Mouse (Mus musculus) ovary, postnatal 36 days (tissue): Measurements from ENCODE around the gene Irf6.

Source experiments
- DNase-seq: peaks from one replicate; pipeline ENCODE4 v3.0.0; 2022; ENCODE audit warnings: low spot score, mixed read lengths

Gene Irf6

DNA sequence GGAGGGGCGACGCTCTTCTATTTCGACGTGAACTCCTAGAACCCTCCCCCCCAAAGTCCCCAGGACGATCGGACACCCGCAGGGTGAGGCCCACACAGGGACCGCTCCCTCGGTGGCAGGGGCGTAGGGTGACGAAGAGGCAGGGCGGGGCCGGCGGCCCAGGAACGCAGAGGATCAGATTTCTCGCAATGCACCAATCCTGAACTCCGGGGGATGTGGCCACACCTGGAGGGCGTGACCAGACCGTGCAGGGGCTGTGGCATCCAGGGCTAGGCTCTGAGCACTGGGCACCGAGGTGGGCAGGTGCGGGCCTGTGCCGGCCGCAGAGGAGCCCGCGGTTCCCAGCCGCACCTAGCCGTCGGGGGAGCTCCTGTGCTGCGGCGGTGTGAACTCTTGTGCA, at the start of gene Irf6:
Gene Irf6, plus strand, starts transcription at position 240 of the 400 bp plus-strand sequence.
- peak; percentile 81 for DNase-seq

DNA sequence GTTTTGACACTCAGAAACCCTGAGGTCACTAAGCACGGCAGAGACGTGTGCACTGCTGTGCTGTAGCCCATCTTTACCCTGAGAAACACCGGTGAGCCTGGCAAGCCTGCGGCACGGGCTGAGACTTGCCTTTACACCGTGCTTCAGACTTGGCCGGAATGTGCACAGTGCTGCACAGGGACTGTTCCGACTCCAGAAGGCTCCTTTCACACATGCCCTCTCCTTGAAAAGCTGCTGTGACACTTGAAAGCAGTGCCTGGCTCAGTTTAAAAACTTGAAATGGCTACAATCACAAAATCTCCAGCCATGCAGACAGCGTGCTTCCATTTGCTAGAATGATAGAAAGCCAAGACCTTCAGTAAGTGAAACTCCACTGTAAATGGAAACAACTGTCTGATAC, 40.8 kb upstream of the Irf6 start:
- no peak for DNase-seq

DNA sequence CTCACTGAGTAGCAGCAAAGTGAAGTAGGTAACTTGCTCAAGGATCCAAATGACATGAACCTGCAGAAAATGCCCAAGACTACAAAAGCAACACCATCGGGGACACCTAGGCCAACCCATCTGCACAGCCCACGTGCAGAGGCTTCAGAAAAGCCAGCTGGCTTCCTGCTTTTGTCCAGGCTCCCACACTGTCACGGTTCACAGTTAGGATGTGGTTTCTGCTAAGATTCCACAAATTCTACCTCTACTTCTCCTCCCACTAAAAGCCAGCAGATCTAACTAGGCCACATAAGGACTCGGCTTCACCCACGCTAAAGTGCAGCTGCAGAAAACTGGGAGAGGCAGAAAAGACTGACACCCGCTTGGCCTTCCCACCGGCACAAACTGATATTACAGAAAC, 30.1 kb upstream of the Irf6 start:
- DNase-seq: no peak

DNA sequence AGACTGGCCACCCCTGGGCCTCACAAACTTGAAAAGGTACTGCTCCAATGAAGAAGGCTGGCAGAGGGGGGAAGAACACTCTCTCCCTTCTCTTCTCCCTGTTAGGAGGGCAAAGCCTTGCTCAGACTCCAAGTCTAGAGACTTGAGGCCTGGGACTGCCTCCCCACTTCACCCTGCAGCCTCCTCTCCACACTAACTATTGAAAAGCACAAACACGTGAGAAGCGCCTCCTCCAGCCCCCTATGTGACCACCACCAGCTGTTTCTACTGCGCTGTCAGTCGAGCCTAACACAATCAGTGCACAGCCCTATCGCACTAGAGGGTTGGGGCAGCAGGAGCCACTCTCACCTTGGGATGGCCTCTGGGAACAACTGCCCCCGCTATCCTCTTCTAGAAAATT, 29.6 kb upstream of the Irf6 start:
- DNase-seq: no peak

DNA sequence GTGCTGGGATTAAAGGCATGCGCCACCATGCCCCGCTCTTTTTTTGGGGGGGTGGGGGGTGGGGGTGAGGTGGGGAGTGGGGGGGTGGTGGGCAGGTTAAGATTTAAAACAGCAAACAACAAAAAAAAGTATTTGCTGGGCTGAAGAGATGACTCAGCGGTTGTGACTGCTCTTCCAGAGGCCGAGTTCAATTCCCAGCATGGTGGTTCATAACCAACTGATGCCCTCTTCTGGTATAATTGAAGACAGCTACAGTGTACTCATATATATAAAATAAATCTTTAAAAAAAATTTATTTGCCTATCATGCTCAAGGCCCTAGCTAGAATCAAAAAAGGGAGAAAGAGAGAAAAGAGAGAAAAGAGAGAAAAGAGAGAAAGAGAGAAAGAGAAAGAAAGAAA, 27.1 kb upstream of the Irf6 start:
- no peak for DNase-seq

DNA sequence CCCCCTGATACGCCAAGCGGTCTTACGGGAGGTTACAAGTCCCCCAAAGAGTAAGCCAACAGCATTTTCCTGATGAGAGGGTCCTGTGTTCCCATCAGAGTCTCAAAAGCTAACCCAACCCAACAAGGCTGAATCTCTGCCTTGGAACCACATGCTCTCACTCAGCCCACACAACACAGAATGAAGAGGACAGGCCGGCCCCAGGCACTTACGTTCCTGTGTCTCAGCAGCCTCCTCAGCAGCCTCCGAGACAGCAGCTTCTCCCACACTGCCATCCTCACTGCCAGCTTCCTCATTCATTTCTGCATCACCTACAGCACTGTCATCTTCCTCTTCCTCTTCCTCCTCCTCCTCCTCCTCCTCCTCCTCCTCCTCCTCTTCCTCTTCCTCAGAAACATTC, 24.9 kb upstream of the Irf6 start:
- DNase-seq: no peak

DNA sequence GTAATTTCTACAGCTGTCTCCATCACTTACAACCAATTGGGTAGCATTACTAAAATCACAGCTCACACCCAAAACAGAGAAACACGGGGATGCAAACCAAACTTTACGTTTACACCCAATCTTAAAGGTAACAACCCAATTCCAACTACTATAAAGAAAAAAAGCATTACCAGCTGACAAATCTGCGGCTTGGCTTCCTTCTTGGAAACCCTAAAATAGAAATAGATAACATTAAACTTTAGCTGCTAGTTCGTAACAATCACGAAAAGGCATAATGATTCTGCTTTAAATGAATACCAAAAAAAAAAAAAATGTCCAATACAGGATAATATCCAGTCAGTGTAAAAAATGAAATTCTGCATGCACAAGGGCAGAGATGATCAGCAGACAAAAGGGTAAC, 23.6 kb upstream of the Irf6 start:
- no peak for DNase-seq

DNA sequence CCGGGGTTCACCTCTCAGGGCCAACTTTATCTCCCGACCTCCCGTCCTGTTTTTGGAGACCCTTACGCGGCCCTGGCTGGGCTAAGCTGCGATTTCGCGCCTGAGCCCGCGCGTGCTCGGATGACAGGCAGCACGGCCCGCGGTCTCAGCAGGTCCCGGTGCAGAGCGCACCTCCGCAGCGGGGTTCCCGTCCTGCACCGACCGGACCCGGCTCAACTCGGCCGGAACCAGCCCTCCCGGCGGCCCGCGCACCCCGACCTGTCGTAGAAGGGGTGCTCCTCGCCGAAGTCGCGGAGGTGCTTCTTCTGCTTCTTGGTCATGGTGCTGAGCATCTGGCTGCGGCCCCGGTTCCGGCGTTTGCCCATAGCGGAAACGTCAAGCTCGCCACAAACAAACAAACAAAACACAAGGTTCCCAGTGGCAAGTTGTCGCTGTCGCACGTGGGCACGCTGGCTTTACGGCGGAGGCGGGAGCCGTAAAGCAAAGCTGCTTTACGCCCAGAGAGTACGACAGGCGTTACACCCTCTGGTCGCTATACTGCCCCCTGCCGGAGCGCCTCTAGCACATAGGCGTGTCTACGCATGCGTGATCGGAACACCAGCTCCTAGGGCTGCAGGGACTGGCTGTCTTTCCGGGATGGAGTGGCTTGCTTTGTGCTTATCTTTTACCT, 23.0 kb upstream of the Irf6 start, which contains the start of gene Diexf:
Gene Diexf, minus strand, starts transcription at position 487 of the 670 bp plus-strand sequence.
- DNase-seq: peak; percentile 96

DNA sequence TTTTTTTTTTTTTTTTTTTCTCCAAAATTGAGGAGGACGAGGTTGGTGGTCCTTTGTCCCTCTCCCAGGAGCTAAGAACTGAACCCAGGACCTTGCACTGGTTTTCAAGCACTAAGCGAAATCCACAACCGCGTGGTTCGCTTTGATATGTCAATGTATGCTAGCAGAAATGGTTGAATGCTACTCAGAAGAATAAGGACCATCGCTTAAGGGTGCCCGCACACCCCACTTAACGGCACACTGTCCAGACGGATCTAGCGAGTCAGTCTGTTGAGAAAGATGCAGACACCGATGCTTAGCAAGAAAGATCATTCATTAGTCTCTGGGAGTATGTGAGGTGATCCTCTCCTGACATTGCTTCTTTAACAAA, 22.5 kb upstream of the Irf6 start:
- no peak for DNase-seq

DNA sequence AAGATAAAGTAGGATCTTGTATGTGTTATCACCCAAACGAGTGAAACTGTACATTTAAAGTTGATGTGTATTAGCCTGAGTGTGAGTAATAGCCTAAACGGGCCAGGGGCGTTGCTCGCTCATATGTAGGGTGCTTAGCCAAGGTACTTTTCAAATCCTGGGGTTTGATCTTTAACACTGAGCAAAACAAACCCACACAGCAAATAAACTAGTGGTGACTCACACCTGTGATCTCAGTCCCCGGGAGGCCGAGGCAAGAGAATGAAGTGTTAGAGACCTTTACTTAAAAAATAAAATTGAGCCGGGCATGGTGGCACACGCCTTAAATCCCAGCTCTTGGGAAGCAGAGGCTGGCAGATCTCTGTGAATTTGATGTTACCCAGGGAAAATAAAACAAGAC, 22.1 kb upstream of the Irf6 start:
- no peak for DNase-seq

DNA sequence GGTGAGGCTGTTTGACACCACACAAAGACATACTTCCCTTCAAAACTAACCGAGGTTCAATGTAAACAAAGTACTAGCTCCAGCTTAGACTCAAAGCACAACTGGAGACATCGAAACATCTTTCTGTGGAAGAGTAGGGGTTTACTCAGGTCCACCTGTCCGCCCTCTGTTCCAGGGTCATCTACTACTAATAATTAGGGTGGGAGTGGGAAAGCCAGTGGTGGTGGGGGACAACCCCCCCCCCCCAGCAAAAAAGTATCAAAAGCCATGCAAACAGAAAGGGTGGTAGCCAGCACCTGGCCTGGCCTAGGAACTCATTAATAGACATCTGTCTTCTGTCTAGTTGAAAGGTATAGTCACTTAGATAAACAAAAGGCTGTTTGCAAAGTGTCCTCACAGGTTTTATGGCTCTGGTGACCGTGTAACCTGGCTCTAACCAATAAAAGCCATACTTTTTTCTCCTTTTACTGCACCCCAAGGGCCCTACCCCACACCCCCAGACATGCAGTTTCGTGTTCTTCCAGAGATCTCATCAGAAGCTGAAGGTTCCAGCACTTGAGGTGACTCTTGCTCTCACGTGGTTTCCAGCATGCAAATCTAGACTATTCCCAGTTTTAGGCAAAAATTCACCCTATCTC, 21.5 kb upstream of the Irf6 start:
- no peak for DNase-seq

DNA sequence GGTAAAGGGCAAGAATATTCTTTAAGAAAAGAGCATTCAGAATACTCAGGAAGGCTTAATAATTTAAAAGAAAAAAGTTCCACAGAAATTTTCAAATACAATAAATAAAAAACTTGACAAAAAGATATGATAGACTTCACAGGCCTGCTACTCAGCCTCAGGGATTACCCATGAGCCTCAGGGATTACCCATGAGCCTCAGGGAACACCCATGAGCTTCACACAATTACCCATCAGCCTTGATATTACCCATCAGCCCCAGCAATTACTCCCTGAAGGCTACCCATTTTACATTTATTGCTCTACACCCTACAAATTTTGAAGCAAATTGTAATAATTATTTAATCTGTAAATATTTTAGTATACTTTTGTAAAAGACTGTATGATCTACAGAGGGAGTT, 20.5 kb upstream of the Irf6 start:
- DNase-seq: no peak

DNA sequence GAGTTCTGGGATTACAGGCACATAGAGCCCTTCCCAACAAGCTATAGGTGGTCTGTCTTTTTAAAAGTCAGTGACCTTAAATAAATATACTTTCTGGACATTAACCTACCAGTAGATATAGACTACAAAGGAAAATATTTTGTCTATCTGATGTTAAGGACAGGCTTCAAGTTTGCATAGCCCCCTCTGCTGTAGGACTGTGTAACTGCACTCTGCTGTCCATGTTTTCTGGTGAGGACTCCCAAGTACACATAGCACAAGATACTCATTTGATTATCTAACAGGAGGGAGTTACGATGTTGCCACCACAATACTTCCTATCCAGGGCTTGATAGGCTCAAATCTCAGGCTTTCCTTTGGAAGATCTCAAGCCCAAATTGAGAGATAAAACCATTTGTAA, 19.2 kb upstream of the Irf6 start:
- DNase-seq: no peak

DNA sequence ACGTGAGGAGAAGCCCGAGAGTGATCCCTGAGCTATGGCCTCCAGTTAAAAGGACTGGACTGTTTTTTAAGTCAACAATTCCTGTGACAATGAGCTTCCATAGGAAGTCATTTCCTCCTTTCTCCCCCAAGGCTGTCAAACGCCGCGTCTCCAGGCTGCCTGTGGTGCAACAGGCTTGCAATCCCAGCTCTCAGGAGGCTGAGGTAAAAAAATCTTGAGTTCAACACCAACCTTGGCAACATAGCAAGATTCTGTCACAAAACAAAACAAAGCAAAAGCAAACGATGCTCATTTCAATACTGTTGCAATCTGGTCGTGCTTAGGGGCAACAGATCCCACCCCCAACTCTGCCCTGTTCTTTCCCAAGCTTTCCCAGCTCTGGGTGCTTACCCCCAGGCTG, 14.8 kb upstream of the Irf6 start:
- DNase-seq: no peak

DNA sequence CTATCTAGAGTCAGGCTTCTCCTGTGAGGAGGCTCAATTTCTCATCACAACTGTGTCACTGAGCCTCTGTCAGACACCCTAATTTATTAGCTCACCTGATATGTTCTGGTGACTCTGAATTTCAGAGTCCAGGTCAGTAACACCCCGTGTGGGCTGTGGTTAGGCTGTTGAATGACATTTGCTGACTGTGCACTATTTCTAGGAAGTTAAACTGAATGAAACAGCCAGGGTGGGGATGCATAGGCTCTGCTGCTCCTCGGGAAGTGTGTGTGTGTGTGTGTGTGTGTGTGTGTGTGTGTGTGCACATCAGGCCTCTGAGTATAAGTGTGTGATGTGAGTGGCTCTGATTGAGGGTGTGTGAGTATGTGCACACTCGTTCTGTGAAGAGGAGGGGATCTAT, 14.2 kb upstream of the Irf6 start:
- no peak for DNase-seq

DNA sequence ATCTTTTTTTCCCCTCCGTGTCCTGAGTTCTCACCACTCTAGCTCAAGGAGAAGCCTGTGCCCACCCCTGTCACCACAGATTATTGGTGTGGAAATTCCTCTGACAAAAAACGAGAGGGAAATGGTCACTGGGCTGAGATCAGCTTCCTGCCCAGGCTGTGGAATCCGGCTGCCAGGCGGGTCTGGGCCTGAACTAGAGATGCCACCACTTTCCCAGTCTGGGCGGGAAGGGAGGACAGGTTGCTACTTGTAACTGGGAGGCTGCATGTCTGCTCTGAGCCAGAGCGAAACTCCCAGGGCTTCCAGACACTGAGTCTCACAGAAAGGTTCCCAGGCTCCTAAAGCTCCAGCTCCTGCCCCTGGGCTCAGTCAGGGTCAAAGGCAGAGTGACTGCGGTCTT, 11.8 kb upstream of the Irf6 start:
- DNase-seq: no peak

DNA sequence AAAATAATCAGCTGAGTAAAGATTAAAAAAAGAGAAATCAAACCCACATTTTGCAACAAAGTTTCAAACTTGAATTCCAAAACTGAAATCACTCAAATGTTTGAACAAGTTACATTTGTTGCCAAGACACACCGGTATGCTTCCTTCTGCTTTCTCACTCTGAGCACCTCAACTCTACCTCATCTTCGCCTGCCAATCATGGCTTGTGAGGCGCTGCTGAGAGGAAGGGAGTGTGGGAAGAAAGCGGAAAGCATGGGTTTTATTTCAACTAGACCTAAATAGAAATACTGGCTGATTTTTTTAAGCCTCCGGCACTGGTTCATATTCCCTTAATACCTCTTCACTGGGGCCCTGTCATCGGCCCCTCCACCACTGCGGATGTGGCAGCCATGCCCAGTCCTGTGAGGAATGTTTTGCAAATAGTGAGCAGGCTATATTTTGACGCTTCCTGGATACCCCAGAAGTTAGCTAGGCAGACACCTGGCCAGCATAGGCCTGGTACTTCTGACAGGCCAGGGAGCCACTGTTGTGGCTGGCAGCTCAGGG, 10.3 kb upstream of the Irf6 start:
- DNase-seq: no peak

DNA sequence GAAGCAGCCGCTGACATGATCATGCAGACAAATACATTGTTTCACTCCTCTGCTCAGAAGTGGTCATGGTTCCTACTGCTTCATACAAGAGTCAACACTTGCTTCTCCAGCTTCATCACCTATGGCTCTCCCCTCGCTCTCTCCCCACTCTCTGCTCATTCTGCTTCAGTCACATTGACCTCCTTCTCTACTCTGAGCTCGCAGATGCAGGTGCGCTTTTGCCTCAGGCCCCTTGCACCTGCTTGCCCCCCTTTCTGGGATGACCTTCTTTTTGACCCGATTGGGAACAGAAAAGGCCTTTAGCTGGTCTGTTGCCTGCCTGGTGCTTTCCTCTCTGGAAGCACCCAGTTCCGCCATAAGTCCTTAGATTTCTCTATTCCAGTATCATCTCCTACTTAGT, 8.4 kb upstream of the Irf6 start:
- DNase-seq: no peak

DNA sequence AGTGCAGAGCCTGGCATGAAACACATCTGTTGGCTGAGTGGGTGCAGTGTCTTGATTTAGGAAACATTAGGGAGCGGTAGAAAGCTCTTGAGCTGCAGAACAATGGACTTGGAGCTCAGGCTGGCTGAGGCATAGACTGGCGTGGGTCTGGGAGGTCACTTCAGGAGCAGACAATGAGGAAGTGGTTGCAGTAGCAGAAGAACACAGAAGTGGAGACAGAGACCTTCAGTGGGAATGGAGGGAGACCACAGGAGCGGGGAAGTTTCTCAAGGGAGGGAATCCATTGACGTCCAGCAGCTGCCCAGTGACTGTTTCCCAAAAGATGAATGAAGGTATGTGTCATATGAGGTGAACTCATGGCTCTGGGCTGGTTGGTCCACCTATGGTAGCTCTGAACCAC, 7.8 kb upstream of the Irf6 start:
- DNase-seq: no peak

DNA sequence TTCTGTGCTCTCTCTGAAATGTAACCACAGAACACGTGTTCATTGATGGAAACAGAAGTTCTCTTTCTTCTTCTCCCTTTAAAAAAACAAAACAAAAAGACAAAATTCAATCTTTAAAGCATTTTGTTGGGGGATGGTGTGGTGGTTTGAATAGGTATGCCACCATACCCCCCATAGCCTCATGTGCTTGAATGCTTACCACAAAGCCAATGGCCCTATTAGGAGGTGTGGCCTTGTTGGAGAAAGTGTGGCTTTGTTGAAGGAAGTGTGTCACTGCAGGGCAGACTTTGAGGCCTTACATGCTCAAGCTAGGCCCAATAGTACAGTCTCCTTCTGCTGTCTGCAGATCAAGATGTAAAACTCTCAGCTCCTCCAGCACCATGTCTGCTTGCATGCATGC, 6.5 kb upstream of the Irf6 start:
- no peak for DNase-seq

DNA sequence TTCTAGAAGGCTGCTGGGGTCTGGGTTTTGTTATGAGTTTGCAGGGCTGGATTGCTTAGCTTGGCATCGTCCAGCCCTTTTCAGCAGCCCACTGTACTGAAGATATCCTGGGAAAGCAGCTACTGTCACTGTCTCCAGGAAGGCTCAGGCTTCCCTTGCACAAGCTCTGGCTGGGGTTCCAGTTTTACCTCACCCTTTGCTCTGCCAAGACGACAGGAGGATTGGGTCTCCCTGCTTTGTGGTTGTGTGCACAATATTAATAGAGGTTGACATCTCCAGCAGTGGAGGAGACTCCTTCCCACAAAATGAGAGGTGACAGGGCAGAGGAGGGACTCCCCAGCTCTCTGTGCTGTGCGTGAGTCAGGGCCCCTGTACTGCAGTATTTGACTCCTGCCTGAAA, 3.7 kb upstream of the Irf6 start:
- DNase-seq: no peak

DNA sequence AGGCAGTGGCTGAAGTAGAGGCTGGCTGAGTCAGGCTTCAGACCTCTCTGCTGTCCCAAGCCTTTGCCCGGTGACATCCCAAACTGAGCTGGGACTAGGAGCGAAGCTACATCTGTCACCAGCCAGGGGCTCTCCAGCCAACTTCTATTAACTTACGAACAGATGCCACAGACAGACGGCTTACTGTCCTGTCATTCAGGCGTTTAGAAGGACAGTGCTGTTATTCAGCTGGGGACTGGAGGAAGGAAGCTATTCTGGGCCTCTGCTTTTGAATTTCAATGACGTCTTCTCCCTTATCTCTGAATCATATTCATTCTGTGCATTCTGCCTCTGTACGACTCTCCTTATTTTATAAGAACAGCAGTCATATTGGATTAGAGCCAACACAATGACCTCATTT, 1.8 kb upstream of the Irf6 start:
- DNase-seq: no peak

DNA sequence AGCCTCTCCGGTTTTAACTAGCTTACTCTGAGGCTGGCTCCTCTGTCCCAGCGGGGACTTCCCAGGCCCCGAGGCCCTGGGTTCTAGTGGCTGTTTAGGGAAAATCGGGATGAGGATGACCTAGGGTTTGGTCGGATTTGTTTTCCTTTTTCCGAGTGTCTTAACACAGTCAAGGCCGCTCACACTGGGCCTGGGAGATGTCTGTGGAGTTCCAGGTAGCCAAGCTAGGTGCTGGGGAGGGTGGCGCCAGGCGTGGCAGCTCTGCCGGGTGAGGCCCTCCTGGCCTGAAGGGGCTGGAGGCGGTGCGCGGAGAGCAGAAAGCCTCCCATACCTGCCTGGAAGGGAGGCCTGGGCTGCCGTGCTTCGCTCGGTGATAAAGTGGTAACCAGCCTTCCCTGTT, 650 bp downstream of the Irf6 start:
- DNase-seq: no peak
